Mouse (Mus musculus): ENCODE results near the gene Crtac1. TPM values are rescaled to one million over a fixed set of nuclear protein-coding genes. Genes with fewer than 3 reads are reported as not detected.
A peak's percentile ranks its signal among the peaks of the same experiment; 100 is the strongest.

The Crtac1 gene
- total RNA-seq, 1 experiment = 2.0 TPM

DNA sequence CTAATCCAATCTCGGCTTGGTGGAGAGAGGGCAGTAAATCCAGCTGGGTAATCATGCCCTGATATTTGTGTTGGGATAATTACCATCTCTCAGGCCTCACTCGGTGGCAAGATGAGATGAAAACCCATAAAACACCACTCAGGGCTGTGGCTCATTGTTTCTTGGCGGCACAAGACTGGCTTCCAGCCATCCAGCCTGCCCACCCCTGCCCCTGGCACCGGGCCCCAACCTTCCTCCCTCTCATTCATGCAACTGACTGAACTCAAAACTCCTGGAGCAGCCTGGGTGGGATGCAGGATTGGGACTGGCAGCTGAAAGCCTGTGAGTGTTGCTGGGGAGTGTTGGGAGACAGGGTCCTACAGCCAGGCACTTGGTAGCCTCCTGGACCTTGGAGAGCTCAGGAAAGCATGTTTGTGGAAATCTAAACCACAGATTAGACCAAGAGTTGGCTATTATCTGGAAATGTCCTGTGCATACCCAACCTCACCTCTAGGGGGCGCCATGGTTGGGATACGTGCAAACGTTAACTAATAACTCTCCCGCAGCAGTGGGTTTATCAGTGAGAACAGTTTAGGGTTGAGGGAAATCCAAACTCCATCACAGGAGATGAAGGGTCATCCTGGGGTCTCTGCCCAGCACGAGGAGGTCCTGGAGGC, 99.4 kb downstream of the Crtac1 start:
- H3K9me3 ChIP-seq (ENCODE audit: control insufficient read depth, insufficient read depth, low read depth, low read length) = no peaks in the 10 kb centered on the region
- no peak overlapping the region for H3K4me3 ChIP-seq (ENCODE audit: insufficient read depth in 1 of 2, low read depth in 1 of 2, low read length in 2 of 2, poor library complexity in 1 of 2, severe bottlenecking in 1 of 2)
- in situ Hi-C loops (cut with MboI; ENCODE audit: low sequenced_read_pairs in 2 of 2, unreplicated experiment in 2 of 2) = no loop called here
- no peak for DNase-seq (ENCODE audit: low read depth, low spot score)
- no peak overlapping the region for H3K27ac ChIP-seq (ENCODE audit: insufficient read depth, low read depth, low read length, poor library complexity, severe bottlenecking)
- no peaks in the 10 kb centered on the region for H3K36me3 ChIP-seq (ENCODE audit: control insufficient read depth, insufficient read depth, low read length, poor library complexity, severe bottlenecking)
- no peak for TF ChIP-seq HCFC1 (IDR thresholded peaks at IDR 0.05; ENCODE audit: borderline replicate concordance, insufficient read depth, low read length)
- no peak for TF ChIP-seq MAFK (IDR thresholded peaks at IDR 0.05; ENCODE audit: insufficient read depth, low read depth, low read length)
- TF ChIP-seq ZNF384 (IDR thresholded peaks at IDR 0.05; ENCODE audit: low read depth, low read length) = no peak
- no peak for TF ChIP-seq CHD2 (IDR thresholded peaks at IDR 0.05; ENCODE audit: low read depth, low read length)
- TF ChIP-seq ZC3H11A (IDR thresholded peaks at IDR 0.05; ENCODE audit: borderline replicate concordance, low read depth, low read length) = no peak
- no peak overlapping the region for H3K9ac ChIP-seq (ENCODE audit: insufficient read depth, low read depth, low read length, poor library complexity, severe bottlenecking)
- H3K4me1 ChIP-seq (ENCODE audit: control insufficient read depth in 2 of 2, insufficient read depth in 2 of 2, low read length in 2 of 2, poor library complexity in 1 of 2) = no peaks in the 10 kb centered on the region

DNA sequence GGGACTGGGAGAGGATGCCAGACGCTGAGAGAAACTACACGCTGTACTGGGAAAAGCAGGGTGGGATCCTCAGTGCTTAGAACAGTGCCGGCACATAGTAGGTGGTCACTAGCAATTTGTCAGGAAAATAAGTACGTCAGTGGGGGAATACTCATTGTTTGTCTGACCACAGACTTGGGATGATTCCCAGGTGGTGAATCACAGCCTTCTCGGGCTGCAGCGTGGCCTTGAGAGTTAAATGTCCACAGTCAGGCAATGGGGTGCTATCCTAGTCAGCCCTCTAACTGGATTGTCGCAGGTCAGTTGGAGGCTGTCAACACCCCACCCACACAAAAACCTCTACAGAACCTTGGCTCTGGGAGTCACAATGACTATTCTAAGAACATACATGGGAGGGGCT, 100.1 kb downstream of the Crtac1 start:
- Histone ChIP-seq H3K27ac (ENCODE audit: insufficient read depth, low read depth, low read length, poor library complexity, severe bottlenecking) (no peak overlapping the region), H3K4me3 (ENCODE audit: insufficient read depth in 1 of 2, low read depth in 1 of 2, low read length in 2 of 2, poor library complexity in 1 of 2, severe bottlenecking in 1 of 2) (no peak overlapping the region), H3K4me1 (ENCODE audit: control insufficient read depth in 2 of 2, insufficient read depth in 2 of 2, low read length in 2 of 2, poor library complexity in 1 of 2) (0 out of 4 replicates have a peak, but pooled peaks cover 0 to under 1% of the 10 kb centered on the region in 2 experiments), H3K9ac (ENCODE audit: insufficient read depth, low read depth, low read length, poor library complexity, severe bottlenecking) (no peak overlapping the region), H3K9me3 (ENCODE audit: control insufficient read depth, insufficient read depth, low read depth, low read length) (no peaks in the 10 kb centered on the region), H3K36me3 (ENCODE audit: control insufficient read depth, insufficient read depth, low read length, poor library complexity, severe bottlenecking) (no peaks in the 10 kb centered on the region)
- in situ Hi-C loops (cut with MboI; ENCODE audit: low sequenced_read_pairs in 2 of 2, unreplicated experiment in 2 of 2) = no loop called here
- no peak for DNase-seq (ENCODE audit: low read depth, low spot score)
- no peak for TF ChIP-seq CHD2 (IDR thresholded peaks at IDR 0.05; ENCODE audit: low read depth, low read length)
- TF ChIP-seq ZC3H11A (IDR thresholded peaks at IDR 0.05; ENCODE audit: borderline replicate concordance, low read depth, low read length) = no peak
- no peak for TF ChIP-seq MAFK (IDR thresholded peaks at IDR 0.05; ENCODE audit: insufficient read depth, low read depth, low read length)
- no peak for TF ChIP-seq HCFC1 (IDR thresholded peaks at IDR 0.05; ENCODE audit: borderline replicate concordance, insufficient read depth, low read length)
- no peak for TF ChIP-seq ZNF384 (IDR thresholded peaks at IDR 0.05; ENCODE audit: low read depth, low read length)

DNA sequence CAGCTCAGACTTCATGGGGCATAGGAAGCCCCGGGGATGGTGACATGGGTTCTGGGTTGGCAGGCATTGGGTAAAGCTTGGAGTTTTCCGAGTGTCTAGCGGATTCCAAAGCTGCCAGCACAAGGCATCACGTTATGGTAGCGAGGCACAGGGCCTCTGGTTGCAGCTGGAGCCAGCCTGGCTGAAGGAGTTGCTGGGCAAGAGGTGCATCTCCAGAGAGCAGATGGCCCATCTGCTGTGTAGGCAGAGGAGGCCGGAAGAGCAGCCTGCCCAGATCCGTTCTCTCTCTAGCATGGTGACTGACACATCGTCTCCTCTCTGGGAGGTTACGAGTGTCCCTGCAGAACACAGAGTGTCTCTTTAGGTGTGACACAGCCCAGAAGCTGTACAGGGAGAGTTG, 103.4 kb downstream of the Crtac1 start:
- H3K9ac ChIP-seq (ENCODE audit: insufficient read depth, low read depth, low read length, poor library complexity, severe bottlenecking) = no peak overlapping the region
- no peak for TF ChIP-seq ZNF384 (IDR thresholded peaks at IDR 0.05; ENCODE audit: low read depth, low read length)
- no peak for TF ChIP-seq MAFK (IDR thresholded peaks at IDR 0.05; ENCODE audit: insufficient read depth, low read depth, low read length)
- TF ChIP-seq CHD2 (IDR thresholded peaks at IDR 0.05; ENCODE audit: low read depth, low read length) = no peak
- TF ChIP-seq ZC3H11A (IDR thresholded peaks at IDR 0.05; ENCODE audit: borderline replicate concordance, low read depth, low read length) = no peak
- in situ Hi-C loops (cut with MboI; ENCODE audit: low sequenced_read_pairs in 2 of 2, unreplicated experiment in 2 of 2) = no loop called here
- no peaks in the 10 kb centered on the region for H3K9me3 ChIP-seq (ENCODE audit: control insufficient read depth, insufficient read depth, low read depth, low read length)
- peaks cover 4 to 9% of the 10 kb centered on the region in 2 experiments; a peak in 2 of 4 replicates for H3K4me1 ChIP-seq (ENCODE audit: control insufficient read depth in 2 of 2, insufficient read depth in 2 of 2, low read length in 2 of 2, poor library complexity in 1 of 2)
- no peak for DNase-seq (ENCODE audit: low read depth, low spot score)
- no peak overlapping the region for H3K27ac ChIP-seq (ENCODE audit: insufficient read depth, low read depth, low read length, poor library complexity, severe bottlenecking)
- H3K36me3 ChIP-seq (ENCODE audit: control insufficient read depth, insufficient read depth, low read length, poor library complexity, severe bottlenecking) = no peaks in the 10 kb centered on the region
- no peak overlapping the region for H3K4me3 ChIP-seq (ENCODE audit: insufficient read depth in 1 of 2, low read depth in 1 of 2, low read length in 2 of 2, poor library complexity in 1 of 2, severe bottlenecking in 1 of 2)

GRCm38 (mm10) chr19:42325894-42326293, 105.7 kb downstream of the Crtac1 start:
- no peaks in the 10 kb centered on the region for H3K9me3 ChIP-seq (ENCODE audit: control insufficient read depth, insufficient read depth, low read depth, low read length)

More at GRCm38 (mm10) chr19:42325894-42326293, 105.7 kb downstream of the Crtac1 start:
- H3K9ac ChIP-seq (ENCODE audit: insufficient read depth, low read depth, low read length, poor library complexity, severe bottlenecking) = no peak overlapping the region
- no peaks in the 10 kb centered on the region for H3K36me3 ChIP-seq (ENCODE audit: control insufficient read depth, insufficient read depth, low read length, poor library complexity, severe bottlenecking)
- DNase-seq (ENCODE audit: low read depth, low spot score) = peak; percentile 81
- no peak for TF ChIP-seq ZNF384 (IDR thresholded peaks at IDR 0.05; ENCODE audit: low read depth, low read length)
- TF ChIP-seq MAFK (IDR thresholded peaks at IDR 0.05; ENCODE audit: insufficient read depth, low read depth, low read length) = no peak
- TF ChIP-seq CHD2 (IDR thresholded peaks at IDR 0.05; ENCODE audit: low read depth, low read length) = no peak
- no peak for TF ChIP-seq HCFC1 (IDR thresholded peaks at IDR 0.05; ENCODE audit: borderline replicate concordance, insufficient read depth, low read length)
- no peak for TF ChIP-seq ZC3H11A (IDR thresholded peaks at IDR 0.05; ENCODE audit: borderline replicate concordance, low read depth, low read length)
- in situ Hi-C loops (cut with MboI; ENCODE audit: low sequenced_read_pairs in 2 of 2, unreplicated experiment in 2 of 2) = no loop called here
- H3K27ac ChIP-seq (ENCODE audit: insufficient read depth, low read depth, low read length, poor library complexity, severe bottlenecking) = no peak overlapping the region
- H3K4me3 ChIP-seq (ENCODE audit: insufficient read depth in 1 of 2, low read depth in 1 of 2, low read length in 2 of 2, poor library complexity in 1 of 2, severe bottlenecking in 1 of 2) = no peak overlapping the region
- H3K4me1 ChIP-seq (ENCODE audit: control insufficient read depth in 2 of 2, insufficient read depth in 2 of 2, low read length in 2 of 2, poor library complexity in 1 of 2) = peaks cover 4 to 22% of the 10 kb centered on the region in 2 experiments; a peak in 2 of 4 replicates

All from ES-E14 (cell line).